Mouse (Mus musculus) liver, postnatal 0 days (tissue): ENCODE measurements at regions not wholly inside any gene's neighbourhood (a gene's known extent, or its start where the extent isn't known, plus 50 kb on each side); places are given as distances from the start of the nearest gene placed in this dataset.

Source experiments
- ATAC-seq: fragments of 200-750 bp; cut with Nextera tagmentation; 2 replicates; pipeline ENCODE4 v1.8.0; 2017; ENCODE audit warnings: mild to moderate bottlenecking, moderate library complexity
- DNase-seq: peaks from one replicate; pipeline ENCODE4 v3.0.0-alpha.2; 2016
- H3K27ac ChIP-seq: fragments of 300-500 bp; sonication (generic); 2 replicates; pipeline ENCODE4 v1.5.1; 2014; ENCODE audit warnings: antibody characterized with exemption, moderate library complexity, mild to moderate bottlenecking, low read depth
- H3K27me3 ChIP-seq: fragments of 300-500 bp; sonication (generic); 2 replicates; pipeline ENCODE4 v1.6.1; 2014; ENCODE audit warnings: low read length, control low read depth, mixed read lengths; ENCODE audit not compliant: insufficient read depth
- H3K36me3 ChIP-seq: fragments of 300-500 bp; sonication (generic); replicated peaks from 2 replicates; pipeline ENCODE4 v1.6.1; 2014; ENCODE audit warnings: mild to moderate bottlenecking, control low read depth, low read length, moderate library complexity, mixed read lengths; ENCODE audit not compliant: insufficient read depth
- H3K4me1 ChIP-seq: fragments of 300-500 bp; sonication (generic); 2 replicates; pipeline ENCODE4 v1.6.1; 2014; ENCODE audit warnings: antibody characterized with exemption, mild to moderate bottlenecking, control low read depth; ENCODE audit not compliant: insufficient read depth
- H3K4me2 ChIP-seq: fragments of 300-500 bp; sonication (generic); 2 replicates; pipeline ENCODE4 v1.6.1; 2014; ENCODE audit warnings: low read depth, mild to moderate bottlenecking, low read length, moderate library complexity, mixed read lengths
- H3K4me3 ChIP-seq: fragments of 300-500 bp; sonication (generic); 2 replicates; pipeline ENCODE4 v1.5.1; 2014; ENCODE audit warnings: low read depth, low read length
- H3K9ac ChIP-seq: fragments of 300-500 bp; sonication (generic); replicated peaks from 2 replicates; pipeline ENCODE4 v1.6.1; 2014; ENCODE audit warnings: mild to moderate bottlenecking, moderate library complexity
- H3K9me3 ChIP-seq: fragments of 300-500 bp; sonication (generic); 2 replicates; pipeline ENCODE4 v1.6.1; 2016; ENCODE audit warnings: mild to moderate bottlenecking, control low read depth, low read length, mixed read lengths
- CTCF ChIP-seq: sonication (generic); IDR thresholded peaks from 2 replicates; pipeline ENCODE4 v1.5.1; 2016; ENCODE audit warnings: antibody characterized with exemption, low read depth
- EP300 ChIP-seq: IDR thresholded peaks from 2 replicates; pipeline ENCODE4 v1.6.1; 2016; ENCODE audit warnings: antibody characterized with exemption, low read depth, mild to moderate bottlenecking
- WGBS: fragments of 180-500 bp; shearing (Covaris S2); extraction: QIAGEN DNeasy Blood & Tissue Kit; methylation state at CpG from one replicate; pipeline ENCODE4 v1.1.7; 2014; ENCODE audit not compliant: insufficient replicate concordance; 5-methylcytosine and 5-hydroxymethylcytosine counted together

DNA sequence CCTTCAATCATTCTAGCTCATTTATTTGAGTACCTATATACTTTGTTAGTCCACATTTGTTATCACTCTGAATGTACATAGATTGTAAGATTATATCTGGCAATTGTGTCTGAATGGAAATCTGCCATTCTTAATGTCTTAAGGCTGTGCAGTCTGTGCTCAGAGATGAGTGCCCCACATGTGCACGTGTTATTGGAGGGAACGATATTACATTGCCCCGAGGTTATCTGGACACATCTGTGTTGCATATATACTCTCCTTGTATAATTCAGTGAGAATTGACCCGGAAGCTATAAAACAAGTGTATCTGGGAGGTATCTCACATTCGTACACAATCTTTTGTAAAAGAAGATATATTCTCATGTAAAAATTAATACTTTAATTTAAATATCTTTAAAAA lies 155.4 kb upstream of the Tmeff2 start:
- WGBS: 80% methylated on average over 5 of the region's 5 CpGs
- Histone ChIP-seq H3K4me2 (no peak overlapping the region), H3K9ac (no peak overlapping the region), H3K4me1 (no peaks in the 10 kb centered on the region), H3K36me3 (no peaks in the 10 kb centered on the region), H3K27ac (no peak overlapping the region), H3K27me3 (no peaks in the 10 kb centered on the region), H3K9me3 (no peaks in the 10 kb centered on the region), H3K4me3 (no peak overlapping the region)
- TF ChIP-seq CTCF (no peak), EP300 (no peak)
- no peak for ATAC-seq
- DNase-seq: no peak

- H3K9ac ChIP-seq: no peak overlapping the region
- no peaks in the 10 kb centered on the region for H3K4me1 ChIP-seq
- no peak for TF ChIP-seq CTCF
- no peak for TF ChIP-seq EP300
- H3K27ac ChIP-seq: no peak overlapping the region
- ATAC-seq (no peak), DNase-seq (no peak)
- H3K4me3 ChIP-seq: no peak overlapping the region
- no peaks in the 10 kb centered on the region for H3K9me3 ChIP-seq
- H3K4me2 ChIP-seq: no peak overlapping the region
- no peaks in the 10 kb centered on the region for H3K27me3 ChIP-seq
- no peaks in the 10 kb centered on the region for H3K36me3 ChIP-seq
Measured at GRCm38 (mm10) chr1:50770211-50770610, 130.2 kb upstream of the Tmeff2 start.

GRCm38 (mm10) chr1:50795264-50795663 lies 105.2 kb upstream of the Tmeff2 start:
- H3K4me2 ChIP-seq: no peak overlapping the region
- H3K4me1 ChIP-seq: no peaks in the 10 kb centered on the region
- no peaks in the 10 kb centered on the region for H3K36me3 ChIP-seq

GRCm38 (mm10) chr1:50798166-50798565 lies 102.3 kb upstream of the Tmeff2 start:
- H3K4me3 ChIP-seq: no peak overlapping the region
- H3K27ac ChIP-seq: no peak overlapping the region
- DNase-seq: no peak
- no peaks in the 10 kb centered on the region for H3K9me3 ChIP-seq
- H3K27me3 ChIP-seq: no peaks in the 10 kb centered on the region
- H3K4me1 ChIP-seq: no peaks in the 10 kb centered on the region
- no peak for TF ChIP-seq CTCF
- no peak for TF ChIP-seq EP300
- WGBS: 65% methylated on average over 3 of the region's 3 CpGs
- no peak overlapping the region for H3K9ac ChIP-seq
- no peak for ATAC-seq
- H3K4me2 ChIP-seq: no peak overlapping the region
- no peaks in the 10 kb centered on the region for H3K36me3 ChIP-seq

More at GRCm38 (mm10) chr1:50795264-50795663, 105.2 kb upstream of the Tmeff2 start:
- Histone ChIP-seq H3K27ac (no peak overlapping the region), H3K4me3 (no peak overlapping the region), H3K9ac (no peak overlapping the region), H3K27me3 (no peaks in the 10 kb centered on the region), H3K9me3 (no peaks in the 10 kb centered on the region)
- TF ChIP-seq EP300: no peak
- TF ChIP-seq CTCF: no peak
- ATAC-seq (no peak), DNase-seq (no peak)
- 63% methylated on average over 3 of the region's 3 CpGs for WGBS

DNA sequence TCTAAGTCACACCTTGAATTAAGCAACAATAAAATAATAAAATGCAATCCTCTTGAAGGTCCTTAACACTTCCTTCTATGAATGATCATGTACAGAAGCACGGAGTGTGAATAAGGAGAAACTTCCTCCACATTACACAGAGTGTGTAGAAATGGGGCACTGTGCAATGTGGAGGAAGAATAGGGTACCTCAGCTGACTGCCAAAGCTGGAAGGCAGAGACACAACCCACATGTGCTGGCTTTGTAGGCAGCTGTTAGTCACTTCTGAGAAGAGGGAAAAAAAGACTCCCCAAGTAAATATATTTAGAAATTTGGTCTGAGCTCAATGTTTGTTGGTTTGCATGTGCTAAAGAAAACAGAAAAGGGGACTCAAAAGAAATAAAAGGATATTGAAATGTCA lies 94.1 kb upstream of the Tmeff2 start:
- Histone ChIP-seq H3K27ac (no peak overlapping the region), H3K9me3 (no peaks in the 10 kb centered on the region), H3K4me1 (no peaks in the 10 kb centered on the region), H3K36me3 (no peaks in the 10 kb centered on the region), H3K4me3 (no peak overlapping the region), H3K9ac (no peak overlapping the region), H3K4me2 (no peak overlapping the region), H3K27me3 (no peaks in the 10 kb centered on the region)
- no peak for DNase-seq
- no peak for ATAC-seq
- TF ChIP-seq EP300 (no peak), CTCF (no peak)
- 53% methylated on average over 1 of the region's 1 CpGs for WGBS

DNA sequence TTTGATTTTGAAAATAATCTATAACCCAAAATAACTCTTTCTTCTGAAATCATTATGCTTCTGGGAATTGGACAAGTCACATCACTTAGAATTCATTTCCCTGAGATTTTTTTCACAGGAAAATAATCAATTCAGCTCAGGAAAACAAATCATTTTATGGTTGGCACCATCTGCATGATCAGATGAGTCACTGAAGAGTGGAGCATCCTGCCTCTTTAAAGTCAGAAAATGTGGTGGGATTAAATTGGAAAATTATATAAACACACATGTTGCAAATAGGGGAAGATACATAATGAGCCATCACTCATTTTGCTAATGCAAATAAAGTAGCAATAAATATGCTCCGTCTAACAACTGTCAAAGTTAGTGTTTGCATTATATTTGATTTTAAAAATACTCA lies 93.6 kb upstream of the Tmeff2 start:
- Histone ChIP-seq H3K4me1 (no peaks in the 10 kb centered on the region), H3K9ac (no peak overlapping the region), H3K27ac (no peak overlapping the region), H3K9me3 (no peaks in the 10 kb centered on the region), H3K4me3 (no peak overlapping the region), H3K36me3 (no peaks in the 10 kb centered on the region), H3K27me3 (no peaks in the 10 kb centered on the region), H3K4me2 (no peak overlapping the region)
- ATAC-seq: no peak
- 63% methylated on average over 1 of the region's 1 CpGs for WGBS
- TF ChIP-seq EP300 (no peak), CTCF (no peak)
- no peak for DNase-seq

- TF ChIP-seq CTCF (peak; percentile 50), EP300 (no peak)
- H3K9ac ChIP-seq: no peak overlapping the region
- H3K4me2 ChIP-seq: no peak overlapping the region
- no peaks in the 10 kb centered on the region for H3K9me3 ChIP-seq
- H3K27me3 ChIP-seq: no peaks in the 10 kb centered on the region
- H3K27ac ChIP-seq: no peak overlapping the region
- ATAC-seq: no peak
- H3K36me3 ChIP-seq: no peaks in the 10 kb centered on the region
- no peak overlapping the region for H3K4me3 ChIP-seq
- no peaks in the 10 kb centered on the region for H3K4me1 ChIP-seq
- 41% methylated on average over 1 of the region's 1 CpGs for WGBS
- DNase-seq: no peak
Measured at GRCm38 (mm10) chr1:50831663-50832062, 68.8 kb upstream of the Tmeff2 start.
